Mouse (Mus musculus) R1 (cell line): ENCODE measurements at regions not wholly inside any gene's neighbourhood (a gene's known extent, or its start where the extent isn't known, plus 50 kb on each side); places are given as distances from the start of the nearest gene placed in this dataset.

ENCODE experiments used
- DNase-seq: peaks from one replicate; pipeline ENCODE4 v3.0.0-alpha.2; 2018; ENCODE audit warnings: low read depth, low spot score

DNA sequence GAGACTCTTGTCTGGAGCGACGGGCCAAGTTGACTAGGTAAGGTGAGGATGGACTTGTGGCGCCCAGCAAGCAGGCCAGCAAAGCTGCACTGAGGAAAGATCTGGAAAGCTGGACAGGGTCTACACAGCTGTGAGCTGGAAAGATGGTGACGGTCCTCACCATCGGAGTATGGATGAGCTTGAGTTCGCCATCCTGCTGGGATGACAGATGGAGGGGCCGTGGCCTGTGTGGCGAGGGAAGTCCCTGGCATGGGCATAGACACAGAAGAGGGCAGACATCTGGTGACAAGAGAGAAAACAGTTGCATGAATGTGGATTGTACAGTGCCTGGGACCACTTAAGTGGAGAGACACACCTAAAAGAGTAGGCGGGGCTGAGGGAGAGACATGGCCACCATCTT, 57.6 kb downstream of the Tmem270 start:
- DNase-seq, result no peak

- no peak for DNase-seq
These were observed 58.0 kb downstream of the Tmem270 start for GRCm38 (mm10) chr5:134848571-134848970.

DNA sequence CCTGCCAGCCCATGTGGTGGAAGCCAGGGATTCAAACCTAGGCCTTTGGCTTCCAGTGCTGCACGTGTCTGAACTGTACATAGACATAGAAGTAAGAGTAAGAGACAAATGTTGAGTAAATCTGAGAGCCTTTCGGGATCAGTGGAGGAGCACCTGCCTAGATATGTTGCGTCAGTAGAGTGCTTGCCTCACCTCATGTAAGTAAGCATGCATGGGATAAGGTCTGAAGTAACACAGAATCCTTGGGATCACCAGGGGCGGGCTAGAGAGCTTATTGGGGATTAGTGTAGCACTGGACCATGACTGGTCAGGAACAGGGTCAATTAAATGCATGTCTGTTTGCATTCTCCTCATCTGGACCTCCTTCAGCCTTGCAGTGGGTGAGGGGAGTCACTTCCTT, 61.1 kb downstream of the Tmem270 start:
- DNase-seq, result no peak

GRCm38 (mm10) chr5:134844216-134844615, 62.3 kb downstream of the Tmem270 start:
- DNase-seq, result peak; percentile 83

DNA sequence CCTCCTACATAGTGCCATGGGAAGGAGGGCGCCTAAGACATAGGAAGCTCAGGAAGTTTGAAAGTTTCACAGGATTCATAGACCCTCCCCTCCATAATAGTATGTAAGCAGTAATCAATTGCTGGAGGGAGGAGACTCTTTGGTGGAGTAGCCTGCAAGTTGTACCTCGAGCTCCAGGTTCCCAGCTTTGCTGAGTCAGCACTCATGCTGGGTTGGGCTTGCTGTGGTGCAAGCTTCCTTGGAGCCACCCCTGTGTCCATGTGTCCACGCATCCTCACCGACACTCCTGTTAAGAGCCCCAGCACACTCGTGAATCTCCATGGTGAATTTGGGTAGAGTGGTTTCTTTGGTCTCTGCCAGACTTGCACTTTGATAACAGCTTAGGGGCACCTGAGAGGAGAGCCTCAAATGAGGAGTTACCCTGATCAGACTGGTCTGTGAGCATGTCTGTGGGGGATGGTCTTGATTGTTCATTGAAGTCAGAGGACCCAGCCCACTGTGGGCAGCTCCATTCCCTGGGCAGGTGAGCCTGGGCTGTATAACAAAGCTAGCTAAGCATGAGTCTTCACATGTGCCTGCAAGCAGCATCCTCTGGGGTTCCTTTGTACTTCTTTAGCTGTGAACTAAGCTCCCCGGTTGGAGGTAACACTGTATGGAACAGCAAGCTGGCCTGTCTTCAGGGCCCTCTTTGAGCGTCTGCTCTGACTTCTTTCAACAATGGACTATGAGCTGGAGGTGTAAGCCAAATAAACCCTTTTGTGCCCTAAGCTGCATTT, 65.1 kb downstream of the Tmem270 start:
- DNase-seq, result no peak

GRCm38 (mm10) chr5:134836489-134836888, 70.0 kb downstream of the Tmem270 start:
- peak; percentile 86 for DNase-seq

- no peak for DNase-seq
These were observed 73.6 kb downstream of the Tmem270 start for GRCm38 (mm10) chr5:134832896-134833295.

DNA sequence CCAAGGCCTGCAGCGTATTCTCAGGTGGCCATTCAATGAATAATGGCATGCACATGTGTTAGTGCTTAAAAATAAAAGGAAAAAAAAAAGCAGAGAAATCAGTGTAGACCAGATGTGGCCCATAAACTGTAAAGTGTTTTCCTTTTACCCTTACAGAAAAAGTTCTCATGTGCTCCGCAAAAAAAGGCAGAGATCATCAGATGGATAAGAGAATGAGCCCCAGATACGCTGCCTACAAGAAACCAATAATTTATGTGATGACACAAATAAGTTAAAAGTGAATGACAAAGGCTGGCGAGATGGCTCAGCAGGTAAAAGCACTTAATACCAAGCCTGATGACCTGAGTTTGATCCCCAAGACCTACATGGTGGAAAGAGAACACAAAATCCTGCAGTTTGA, 70.5 kb upstream of the Eln start:
- DNase-seq, result no peak

GRCm38 (mm10) chr5:134809121-134809520, 62.0 kb upstream of the Eln start:
- DNase-seq, result no peak

DNA sequence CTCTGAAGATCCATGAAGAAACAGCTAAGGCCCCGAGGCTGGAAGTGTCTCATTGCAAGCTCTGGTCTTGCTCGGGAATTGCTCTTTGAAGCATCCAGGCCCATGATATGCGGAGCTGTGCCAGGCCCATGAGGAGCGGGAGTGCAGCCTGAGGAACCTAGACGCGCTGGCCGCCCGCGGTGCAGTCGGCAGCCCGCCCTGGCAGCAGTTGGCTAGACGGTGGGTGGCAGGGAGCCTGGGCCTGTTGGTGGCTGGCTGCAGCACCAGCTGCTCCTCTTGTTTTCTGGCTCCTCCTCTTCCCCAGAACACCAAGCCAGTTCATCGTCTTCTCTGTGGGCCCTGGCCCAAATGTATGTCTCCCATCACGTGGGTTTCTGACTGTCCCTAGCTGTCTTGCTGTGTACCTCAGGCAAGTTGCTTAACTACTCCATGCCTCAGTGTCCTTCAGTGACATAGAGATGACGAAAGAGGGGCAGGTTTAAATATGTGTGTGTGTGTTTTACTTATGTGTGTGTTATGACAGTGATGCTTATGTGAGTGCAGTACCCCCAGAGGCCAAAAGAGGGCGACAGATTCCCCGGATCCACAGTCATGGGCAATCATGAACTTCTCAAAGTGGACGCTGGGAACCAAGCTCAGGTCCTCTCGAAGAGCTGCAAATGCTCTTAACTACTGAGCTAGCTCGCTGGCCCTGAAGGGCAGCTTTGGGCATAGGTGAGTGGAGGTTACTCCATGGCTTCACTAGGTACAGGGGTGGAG, 57.3 kb upstream of the Eln start:
- peak; percentile 75 for DNase-seq

GRCm38 (mm10) chr5:134802161-134802719, 55.1 kb upstream of the Eln start:
- DNase-seq, result no peak

- DNase-seq, result no peak
These were observed 53.4 kb upstream of the Eln start for GRCm38 (mm10) chr5:134800481-134800880.

DNA sequence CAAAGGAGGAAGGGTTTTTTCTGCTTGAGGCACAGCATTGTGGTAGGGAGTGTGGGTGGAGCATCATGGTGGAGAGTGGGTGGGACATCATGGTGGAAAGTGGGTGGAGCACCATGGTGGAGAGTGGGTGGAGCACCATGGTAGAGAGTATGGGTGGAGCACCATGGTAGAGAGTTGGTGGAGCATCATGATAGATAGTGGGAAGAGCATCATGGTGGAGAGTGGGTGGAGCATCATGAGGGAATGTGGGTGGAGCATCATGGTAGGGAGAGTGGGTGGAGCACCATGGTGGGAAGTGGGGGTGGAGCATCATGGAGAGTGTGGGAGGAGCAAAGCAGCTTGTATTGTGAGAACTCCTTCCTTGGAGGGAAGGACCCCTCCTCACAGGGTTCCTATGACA, 52.8 kb upstream of the Eln start:
- peak; percentile 77 for DNase-seq

DNA sequence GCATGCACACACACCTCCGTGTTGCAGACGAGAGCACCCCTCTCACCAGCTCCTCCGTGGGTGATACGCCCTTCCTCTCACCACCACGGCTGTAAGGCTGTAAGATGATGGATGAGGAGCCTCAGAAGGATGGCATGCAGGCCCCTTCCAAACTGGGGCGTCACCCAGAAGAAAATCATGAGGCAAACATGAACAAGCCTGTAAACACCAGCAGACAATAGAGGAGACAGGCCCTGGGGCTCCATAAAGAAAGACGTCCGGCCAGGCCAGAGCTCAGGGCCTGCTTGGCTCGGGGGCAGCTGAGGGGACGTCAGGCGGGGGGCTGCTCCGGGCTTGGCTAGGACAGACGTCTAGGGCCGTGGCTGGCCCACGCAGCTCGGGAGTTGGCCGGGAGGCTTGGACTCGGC, 50.6 kb upstream of the Eln start:
- DNase-seq, result no peak
